Mouse (Mus musculus) kidney, adult 2 months (tissue): ENCODE results near the gene Rnf144b.

Source experiments
- CTCF ChIP-seq: fragments of 200-500 bp; conservative IDR thresholded peaks from 2 replicates; pipeline ENCODE4 v1.5.1; 2011; ENCODE audit warnings: low read depth, mild to moderate bottlenecking, control low read depth, low read length, moderate library complexity, mixed read lengths; ENCODE audit not compliant: insufficient read depth, insufficient read length
- POLR2A ChIP-seq: fragments of 200-500 bp; IDR thresholded peaks from one replicate; pipeline ENCODE4 v1.6.1; 2011; ENCODE audit warnings: low read depth, low read length, control low read depth

DNA sequence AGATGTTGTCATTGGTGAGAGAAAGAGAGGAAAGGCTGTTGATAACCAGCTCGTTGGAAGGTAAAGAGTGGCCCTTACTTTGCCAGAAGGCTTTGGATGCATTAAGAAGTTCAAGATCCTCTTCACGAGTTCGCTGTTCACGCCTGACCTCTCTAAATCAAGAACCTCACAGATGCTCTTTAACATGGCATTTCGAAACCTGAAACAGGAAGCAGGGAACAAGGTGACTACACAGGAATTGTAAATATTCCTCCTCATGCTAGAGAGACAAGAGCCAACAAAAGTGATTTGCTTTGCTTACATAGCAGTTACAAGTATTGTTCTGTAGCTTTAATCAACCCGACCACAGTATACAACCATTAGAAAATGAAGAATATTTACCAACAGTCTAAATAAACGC is 23.2 kb upstream of the Rnf144b start:
- no peak for TF ChIP-seq CTCF
- no peak for TF ChIP-seq POLR2A
